Mouse (Mus musculus) thymus, adult 18-20 months (tissue): ENCODE data around the gene Aldh1b1.

ENCODE experiments used
- DNase-seq, 2 experiments: peaks; one replicate each; pipeline ENCODE4 v3.0.0; 2022; ENCODE audit warnings: mixed read lengths in 2 of 2

Gene Aldh1b1

GRCm38 (mm10) chr4:45826275-45827040 is 27.6 kb downstream of the Aldh1b1 start, which contains the start of gene Igfbpl1:
Gene Igfbpl1 (minus strand): TSS chr4:45826923.
- no peak for DNase-seq

- DNase-seq: no peak
Measured at GRCm38 (mm10) chr4:45829907-45830759, 31.3 kb downstream of the Aldh1b1 start.

DNA sequence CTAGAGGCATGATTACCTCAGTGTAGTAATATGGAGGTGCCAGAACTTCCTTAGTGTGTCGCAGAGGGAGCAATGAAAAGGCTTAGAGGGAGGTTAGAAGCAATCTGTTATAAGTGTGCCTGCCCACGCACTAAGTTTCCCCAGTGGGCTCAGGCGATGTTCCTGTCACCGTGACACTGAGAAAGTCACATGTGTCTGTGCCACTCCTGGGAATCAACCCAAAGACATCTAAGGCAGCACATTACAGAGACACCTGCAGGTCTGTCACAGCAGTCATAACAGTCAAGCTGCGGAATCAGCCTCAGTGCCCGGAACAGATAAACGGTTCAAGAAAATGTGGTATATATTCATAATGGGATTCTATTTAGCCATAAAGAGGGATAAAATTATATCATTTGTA is 33.2 kb downstream of the Aldh1b1 start:
- DNase-seq: no peak

DNA sequence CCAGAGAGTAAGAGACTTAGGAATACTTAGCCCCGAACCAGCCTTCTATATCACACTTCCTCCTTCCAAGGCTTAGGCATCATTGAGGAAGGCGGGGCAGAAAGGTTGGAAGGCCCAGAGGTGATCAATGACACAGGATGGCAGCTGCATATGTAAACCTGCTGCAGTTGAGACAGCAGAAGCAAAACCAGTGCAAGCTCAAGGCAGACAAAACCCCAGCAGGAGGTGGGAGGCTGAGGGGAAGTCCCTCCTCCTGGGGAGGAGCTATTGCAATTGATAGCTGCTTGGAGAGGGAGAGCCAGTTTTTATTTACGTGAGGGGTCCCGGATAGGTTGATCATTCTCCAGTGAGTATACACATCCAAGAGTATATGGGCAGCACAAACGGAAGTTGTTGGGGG is 34.6 kb downstream of the Aldh1b1 start:
- no peak for DNase-seq

DNA sequence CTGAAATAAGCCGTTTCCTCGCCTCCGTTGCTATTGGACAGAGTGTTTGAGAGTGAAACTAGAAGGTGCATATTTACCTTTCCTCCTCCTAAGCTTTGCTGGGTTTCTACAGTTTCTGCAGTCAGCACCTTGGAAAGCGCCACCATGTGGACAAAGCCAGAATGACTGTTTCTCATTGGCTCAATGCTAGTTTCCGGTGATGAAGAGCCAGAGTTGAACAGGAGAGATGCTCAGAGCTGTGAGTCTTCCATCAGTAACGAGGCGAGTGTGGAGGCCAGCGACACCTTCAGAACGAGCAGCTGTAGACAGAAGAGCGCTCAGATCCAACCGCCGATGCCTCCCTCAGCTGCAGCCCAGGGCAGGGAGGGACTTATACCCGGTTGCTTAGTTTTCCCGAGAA is 45.5 kb downstream of the Aldh1b1 start:
- DNase-seq: no peak

DNA sequence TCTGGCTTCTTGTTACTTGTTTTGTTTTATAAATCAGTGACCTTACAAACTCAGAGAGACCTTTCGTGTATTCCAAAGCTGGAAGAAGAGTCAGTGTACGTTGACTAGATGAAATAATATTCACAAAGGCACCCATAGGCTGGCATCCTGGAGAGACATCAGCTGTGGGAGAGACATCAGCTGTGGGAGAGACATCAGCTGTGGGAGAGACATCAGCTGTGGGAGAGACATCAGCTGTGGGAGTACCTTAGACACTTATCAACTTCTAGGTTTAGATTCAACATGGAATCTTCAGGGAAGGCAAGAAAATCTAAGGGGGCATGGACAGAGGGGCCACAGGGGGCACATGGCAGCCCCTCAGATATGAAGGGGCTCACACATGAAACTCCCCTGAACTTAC is 47.4 kb downstream of the Aldh1b1 start:
- no peak for DNase-seq

DNA sequence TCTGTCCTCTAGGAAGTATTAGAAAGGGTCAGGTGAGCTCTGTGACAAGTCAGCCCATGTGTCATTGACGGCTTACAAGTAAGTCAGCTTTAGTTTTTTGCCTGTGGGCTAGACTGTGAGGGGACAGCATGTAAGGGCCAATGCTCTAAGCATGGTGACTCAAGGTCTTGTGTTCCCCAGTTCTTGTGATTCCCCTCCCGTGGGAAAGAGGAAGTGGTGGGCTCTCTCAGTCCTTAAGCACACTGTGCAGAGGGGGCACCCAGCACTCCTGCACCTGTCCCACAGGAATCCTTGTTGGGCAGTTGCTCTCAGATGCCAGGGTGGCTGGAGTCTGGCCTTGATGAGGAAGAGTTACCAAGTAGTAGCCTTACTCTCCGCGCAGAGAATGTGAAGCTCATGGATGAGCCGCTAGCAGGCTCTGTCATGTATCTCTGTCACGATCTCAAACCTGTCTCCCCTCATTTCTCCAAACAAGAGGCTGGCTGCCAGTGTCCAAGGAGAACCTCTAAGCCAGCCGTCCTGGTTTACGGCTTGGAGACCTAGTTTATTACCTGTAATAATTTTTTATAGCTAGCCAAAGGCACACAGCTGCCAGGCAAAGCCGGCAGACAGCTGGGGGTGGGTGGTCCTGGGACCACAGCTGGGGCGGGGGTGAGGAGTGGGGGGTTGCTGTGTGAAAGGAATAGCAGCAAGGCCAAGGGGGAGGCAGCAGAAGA is 49.4 kb downstream of the Aldh1b1 start, which contains the start of gene Stra6l:
Gene Stra6l, plus strand, starts transcription at position 556 of the 716 bp plus-strand sequence.
- DNase-seq: no peak

DNA sequence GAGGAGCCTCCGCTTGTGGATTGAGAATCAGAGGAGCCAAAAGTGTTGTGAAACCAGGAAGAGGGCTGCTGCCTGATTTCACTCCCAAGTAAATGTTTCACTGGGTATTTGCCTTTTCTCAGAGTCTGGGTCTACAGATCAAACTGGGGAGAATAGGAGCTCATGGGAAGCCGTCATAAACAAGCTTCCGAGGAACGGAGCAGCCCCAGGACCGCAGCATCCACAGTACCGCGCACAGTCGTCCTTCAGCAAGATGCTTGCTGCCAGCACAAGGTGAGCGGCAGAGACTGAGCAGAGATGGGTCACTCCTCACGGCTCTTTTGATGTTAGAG is 50.0 kb downstream of the Aldh1b1 start:
- no peak for DNase-seq

DNA sequence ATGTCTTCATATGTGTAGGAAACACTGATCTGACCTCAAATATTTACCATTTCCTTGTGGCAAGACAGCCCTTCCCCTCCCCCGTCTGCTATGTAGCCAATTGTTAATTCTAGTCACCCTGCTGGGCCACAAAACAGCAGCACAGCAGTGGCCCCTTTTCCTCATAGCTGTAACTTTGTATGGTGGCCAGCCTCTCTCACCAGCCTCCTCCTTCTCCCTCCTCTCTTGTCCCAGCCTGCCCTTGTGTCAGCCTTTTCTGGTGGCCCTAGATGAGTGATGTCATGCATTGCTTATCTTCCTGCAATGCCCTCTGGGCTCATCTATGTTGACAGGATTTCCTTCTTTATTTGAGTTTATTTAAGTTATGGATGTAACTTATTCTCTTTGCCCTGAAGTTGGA is 50.6 kb downstream of the Aldh1b1 start:
- no peak for DNase-seq

GRCm38 (mm10) chr4:45851640-45852051 is 52.8 kb downstream of the Aldh1b1 start:
- DNase-seq: no peak

DNA sequence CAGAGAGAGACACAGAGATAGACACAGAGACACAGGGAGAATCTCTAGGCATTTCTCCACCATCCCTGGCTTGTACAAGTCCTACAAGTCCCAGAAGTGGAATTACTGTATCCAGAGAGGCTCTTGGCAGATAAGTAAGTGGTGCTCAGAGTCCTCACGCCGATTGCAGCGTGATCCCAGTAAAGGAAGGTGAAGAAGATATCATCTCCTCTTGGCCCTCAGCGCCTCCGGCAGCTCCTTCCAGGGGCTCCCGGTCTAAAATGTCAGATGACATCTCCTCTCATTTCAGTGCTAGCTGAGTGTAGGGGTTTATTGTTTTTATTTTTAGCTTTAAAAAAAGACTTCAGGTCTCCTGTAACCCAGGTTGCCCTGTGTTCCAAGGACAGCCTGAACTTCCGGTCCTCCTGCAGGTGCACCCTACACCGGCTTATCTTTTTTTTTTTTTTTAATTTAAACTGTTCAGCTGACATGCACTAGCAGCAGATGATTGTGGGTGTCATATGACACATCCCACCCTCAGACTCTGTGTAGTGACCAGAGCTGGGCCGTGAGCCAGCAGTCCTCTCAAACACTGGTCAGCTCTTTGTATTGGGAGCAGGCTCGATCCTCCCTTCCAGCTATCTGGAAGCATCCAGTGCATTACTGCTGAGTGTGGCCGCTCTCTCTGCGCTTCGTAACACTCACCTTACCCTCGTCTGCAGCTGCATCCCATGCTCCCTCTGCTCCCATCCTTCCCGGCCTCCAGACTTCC is 54.8 kb downstream of the Aldh1b1 start:
- DNase-seq: no peak
